Mouse (Mus musculus): Measurements from ENCODE around the gene Fgl2. TPM values are rescaled to one million over a fixed set of nuclear protein-coding genes. Genes with fewer than 3 reads are reported as not detected.
A peak's percentile ranks its signal among the peaks of the same experiment; 100 is the strongest.

Gene Fgl2
- polyA plus RNA-seq, 1 experiment from 2014 or later = 8.6 TPM

- Histone ChIP-seq H3K27me3 (replicated peaks; ENCODE audit: control insufficient read depth, insufficient read depth, low read length) (no peaks in the 10 kb centered on the region), H3K4me1 (replicated peaks; ENCODE audit: control insufficient read depth, insufficient read depth, low read length) (peaks cover 8% of the 10 kb centered on the region; the same call in 1 of the 2 replicates), H3K4me2 (ENCODE audit: low read length) (no peak overlapping the region), H3K36me3 (ENCODE audit: control insufficient read depth, insufficient read depth, low read length) (no peaks in the 10 kb centered on the region), H3K9ac (ENCODE audit: low read length) (no peak overlapping the region), H3K9me3 (ENCODE audit: control insufficient read depth, low read length) (no peaks in the 10 kb centered on the region), H3K27ac (ENCODE audit: low read depth) (no peak overlapping the region), H3K4me3 (ENCODE audit: low read depth, low read length) (no peak overlapping the region)
- DNase-seq (ENCODE audit: low spot score) (no peak), ATAC-seq (replicated peaks; ENCODE audit: low FRiP score, low TSS enrichment, low read depth) (no peak)
Measured at GRCm38 (mm10) chr5:21351678-21352077, 20.8 kb upstream of the Fgl2 start.

- H3K27ac ChIP-seq (ENCODE audit: low read depth) = no peak overlapping the region
- no peaks in the 10 kb centered on the region for H3K9me3 ChIP-seq (ENCODE audit: control insufficient read depth, low read length)
- 86% methylated on average over 3 of the region's 3 CpGs for WGBS
- ATAC-seq (replicated peaks; ENCODE audit: low FRiP score, low TSS enrichment, low read depth) = no peak
- H3K9ac ChIP-seq (ENCODE audit: low read length) = no peak overlapping the region
- H3K4me2 ChIP-seq (ENCODE audit: low read length) = no peak overlapping the region
- no peaks in the 10 kb centered on the region for H3K36me3 ChIP-seq (ENCODE audit: control insufficient read depth, insufficient read depth, low read length)
- no peak overlapping the region for H3K4me3 ChIP-seq (ENCODE audit: low read depth, low read length)
- 0 out of 2 replicates have a peak, but pooled peaks cover 5% of the 10 kb centered on the region for H3K4me1 ChIP-seq (replicated peaks; ENCODE audit: control insufficient read depth, insufficient read depth, low read length)
- H3K27me3 ChIP-seq (replicated peaks; ENCODE audit: control insufficient read depth, insufficient read depth, low read length) = no peaks in the 10 kb centered on the region
- no peak for DNase-seq (ENCODE audit: low spot score)
Measured at GRCm38 (mm10) chr5:21358648-21359047, 13.8 kb upstream of the Fgl2 start.

GRCm38 (mm10) chr5:21363343-21363742 is 9.1 kb upstream of the Fgl2 start:
- no peak overlapping the region for H3K9ac ChIP-seq (ENCODE audit: low read length)
- H3K27ac ChIP-seq (ENCODE audit: low read depth) = no peak overlapping the region
- H3K4me1 ChIP-seq (replicated peaks; ENCODE audit: control insufficient read depth, insufficient read depth, low read length) = no peaks in the 10 kb centered on the region
- no peaks in the 10 kb centered on the region for H3K27me3 ChIP-seq (replicated peaks; ENCODE audit: control insufficient read depth, insufficient read depth, low read length)
- H3K4me2 ChIP-seq (ENCODE audit: low read length) = no peak overlapping the region
- 46% methylated on average over 3 of the region's 3 CpGs for WGBS
- no peak overlapping the region for H3K4me3 ChIP-seq (ENCODE audit: low read depth, low read length)
- ATAC-seq (replicated peaks; ENCODE audit: low FRiP score, low TSS enrichment, low read depth) = no peak
- no peaks in the 10 kb centered on the region for H3K9me3 ChIP-seq (ENCODE audit: control insufficient read depth, low read length)
- no peak for DNase-seq (ENCODE audit: low spot score)
- no peaks in the 10 kb centered on the region for H3K36me3 ChIP-seq (ENCODE audit: control insufficient read depth, insufficient read depth, low read length)

- no peaks in the 10 kb centered on the region for H3K27me3 ChIP-seq (replicated peaks; ENCODE audit: control insufficient read depth, insufficient read depth, low read length)
- H3K4me2 ChIP-seq (ENCODE audit: low read length) = no peak overlapping the region
- ATAC-seq (replicated peaks; ENCODE audit: low FRiP score, low TSS enrichment, low read depth) = no peak
- H3K27ac ChIP-seq (ENCODE audit: low read depth) = no peak overlapping the region
- no peaks in the 10 kb centered on the region for H3K4me1 ChIP-seq (replicated peaks; ENCODE audit: control insufficient read depth, insufficient read depth, low read length)
- H3K4me3 ChIP-seq (ENCODE audit: low read depth, low read length) = no peak overlapping the region
- no peak for DNase-seq (ENCODE audit: low spot score)
- H3K9me3 ChIP-seq (ENCODE audit: control insufficient read depth, low read length) = no peaks in the 10 kb centered on the region
- H3K36me3 ChIP-seq (ENCODE audit: control insufficient read depth, insufficient read depth, low read length) = no peaks in the 10 kb centered on the region
- 74% methylated on average over 4 of the region's 4 CpGs for WGBS
- no peak overlapping the region for H3K9ac ChIP-seq (ENCODE audit: low read length)
Measured at GRCm38 (mm10) chr5:21366338-21367053, 5.9 kb upstream of the Fgl2 start.

GRCm38 (mm10) chr5:21367514-21367913 is 4.9 kb upstream of the Fgl2 start:
- Histone ChIP-seq H3K27me3 (replicated peaks; ENCODE audit: control insufficient read depth, insufficient read depth, low read length) (no peaks in the 10 kb centered on the region), H3K9me3 (ENCODE audit: control insufficient read depth, low read length) (no peaks in the 10 kb centered on the region), H3K4me3 (ENCODE audit: low read depth, low read length) (no peak overlapping the region), H3K27ac (ENCODE audit: low read depth) (no peak overlapping the region), H3K36me3 (ENCODE audit: control insufficient read depth, insufficient read depth, low read length) (no peaks in the 10 kb centered on the region), H3K4me1 (replicated peaks; ENCODE audit: control insufficient read depth, insufficient read depth, low read length) (no peaks in the 10 kb centered on the region), H3K9ac (ENCODE audit: low read length) (no peak overlapping the region), H3K4me2 (ENCODE audit: low read length) (no peak overlapping the region)
- ATAC-seq (replicated peaks; ENCODE audit: low FRiP score, low TSS enrichment, low read depth) (no peak), DNase-seq (ENCODE audit: low spot score) (no peak)
- WGBS = 57% methylated on average over 2 of the region's 2 CpGs

- DNase-seq (ENCODE audit: low spot score) (peak; percentile 32), ATAC-seq (replicated peaks; ENCODE audit: low FRiP score, low TSS enrichment, low read depth) (no peak)
- 89% methylated on average over 5 of the region's 5 CpGs for WGBS
- Histone ChIP-seq H3K36me3 (ENCODE audit: control insufficient read depth, insufficient read depth, low read length) (no peaks in the 10 kb centered on the region), H3K4me2 (ENCODE audit: low read length) (no peak overlapping the region), H3K9ac (ENCODE audit: low read length) (no peak overlapping the region), H3K27me3 (replicated peaks; ENCODE audit: control insufficient read depth, insufficient read depth, low read length) (peaks cover 5% of the 10 kb centered on the region; the same call in 1 of the 2 replicates), H3K9me3 (ENCODE audit: control insufficient read depth, low read length) (no peaks in the 10 kb centered on the region), H3K27ac (ENCODE audit: low read depth) (no peak overlapping the region), H3K4me3 (ENCODE audit: low read depth, low read length) (no peak overlapping the region), H3K4me1 (replicated peaks; ENCODE audit: control insufficient read depth, insufficient read depth, low read length) (0 out of 2 replicates have a peak, but pooled peaks cover 5% of the 10 kb centered on the region)
Measured at GRCm38 (mm10) chr5:21370218-21370947, 2.1 kb upstream of the Fgl2 start.

- no peak for ATAC-seq (replicated peaks; ENCODE audit: low FRiP score, low TSS enrichment, low read depth)
- WGBS = 48% methylated on average over 5 of the region's 5 CpGs
Measured at GRCm38 (mm10) chr5:21371920-21372319, 522 bp upstream of the Fgl2 start.

GRCm38 (mm10) chr5:21373180-21373518 is 707 bp downstream of the Fgl2 start:
- H3K27ac ChIP-seq (ENCODE audit: low read depth) = no peak overlapping the region
- DNase-seq (ENCODE audit: low spot score) (no peak), ATAC-seq (replicated peaks; ENCODE audit: low FRiP score, low TSS enrichment, low read depth) (0 out of 2 replicates have a peak, but pooled peaks have one; percentile 43)

More at GRCm38 (mm10) chr5:21371920-21372319, 522 bp upstream of the Fgl2 start:
- Histone ChIP-seq H3K4me3 (ENCODE audit: low read depth, low read length) (no peak overlapping the region), H3K27ac (ENCODE audit: low read depth) (no peak overlapping the region), H3K4me2 (ENCODE audit: low read length) (peak overlapping the region; percentile 85), H3K27me3 (replicated peaks; ENCODE audit: control insufficient read depth, insufficient read depth, low read length) (peaks cover 5% of the 10 kb centered on the region; the same call in 1 of the 2 replicates), H3K4me1 (replicated peaks; ENCODE audit: control insufficient read depth, insufficient read depth, low read length) (0 out of 2 replicates have a peak, but pooled peaks cover 5% of the 10 kb centered on the region), H3K9me3 (ENCODE audit: control insufficient read depth, low read length) (no peaks in the 10 kb centered on the region), H3K9ac (ENCODE audit: low read length) (no peak overlapping the region), H3K36me3 (ENCODE audit: control insufficient read depth, insufficient read depth, low read length) (no peaks in the 10 kb centered on the region)
- no peak for DNase-seq (ENCODE audit: low spot score)

More at GRCm38 (mm10) chr5:21373180-21373518, 707 bp downstream of the Fgl2 start:
- Histone ChIP-seq H3K9ac (ENCODE audit: low read length) (no peak overlapping the region), H3K36me3 (ENCODE audit: control insufficient read depth, insufficient read depth, low read length) (no peaks in the 10 kb centered on the region), H3K4me1 (replicated peaks; ENCODE audit: control insufficient read depth, insufficient read depth, low read length) (0 out of 2 replicates have a peak, but pooled peaks cover 5% of the 10 kb centered on the region), H3K9me3 (ENCODE audit: control insufficient read depth, low read length) (no peaks in the 10 kb centered on the region), H3K4me2 (ENCODE audit: low read length) (peak overlapping the region; percentile 85), H3K4me3 (ENCODE audit: low read depth, low read length) (peak overlapping the region; percentile 37), H3K27me3 (replicated peaks; ENCODE audit: control insufficient read depth, insufficient read depth, low read length) (peaks cover 5% of the 10 kb centered on the region; the same call in 1 of the 2 replicates)
- 63% methylated on average over 7 of the region's 7 CpGs for WGBS
